ENCODE assay signal across 26 mouse cellular contexts in the genomic region with DNA sequence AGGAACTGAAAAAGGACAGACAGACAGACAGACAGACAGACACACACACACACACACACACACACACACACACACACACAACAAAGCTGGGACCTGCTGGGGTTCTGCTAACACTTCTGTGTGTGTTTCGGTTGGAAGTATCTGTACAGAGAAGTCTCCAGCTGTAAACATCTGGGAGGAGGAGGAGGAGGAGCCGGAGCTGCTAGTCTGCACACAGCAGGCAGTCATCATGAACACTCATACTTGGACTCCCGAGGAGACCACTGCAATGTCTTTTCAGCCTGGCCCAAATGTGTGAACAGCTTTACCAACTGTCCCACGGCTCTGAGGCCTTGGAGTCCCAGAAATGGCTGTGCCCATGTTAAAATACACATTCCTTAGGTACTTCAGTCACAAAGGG. TPM values are rescaled to one million over a fixed set of nuclear protein-coding genes. Genes with fewer than 3 reads are reported as not detected.
DNase-seq lines count a peak whose midpoint lies in the region; ATAC-seq and TF ChIP-seq lines count a peak whose summit lies in the region.
"Had no signal": no experiment of that assay in that cellular context is flagged by ENCODE, and none has a peak within 500 bp of the region (broad histone marks: within the 10 kb centered on the region; RNA-seq: fewer than 3 reads in every experiment).

No protein-coding gene starts in this region.

- DNase-seq in heart, postnatal 4 days: peak; percentile 24
- DNase-seq in heart, adult 8-10 months (ENCODE audit: low spot score): no peak
- DNase-seq in lung, embryonic 14.5 days: peak; percentile 94
- DNase-seq in lung, postnatal 4 days: peak; percentile 58 to 80
- no peak for DNase-seq in thymus, postnatal 10 days (ENCODE audit: low spot score in 2 of 2)
- DNase-seq: adrenal gland, adult 2 months; B cell, adult 2 months; cerebellum, adult 11-12 months; cerebellum, postnatal 10 days; kidney, adult 8-10 months; liver; midbrain, embryonic 14.5 days; right cerebral cortex, postnatal 25 days; spleen, adult 18-20 months; thymus, postnatal 36 days had no signal

- WGBS in lung, embryonic 14.5 days: 24% methylated on average over 4 of the region's 4 CpGs
- WGBS in lung, embryonic 16.5 days: 29% methylated on average over 4 of the region's 4 CpGs

- no peak overlapping the region for H3K9ac ChIP-seq in lung, embryonic 14.5 days
- H3K9ac ChIP-seq in lung, embryonic 16.5 days (ENCODE audit: low read length): no peak overlapping the region
- H3K9ac ChIP-seq: forebrain, embryonic 15.5 days; heart, embryonic 15.5 days; hindbrain, embryonic 12.5 days; liver, embryonic 15.5 days; neural tube, embryonic 12.5 days had no signal

- peaks cover 5% of the 10 kb centered on the region; the same call in 1 of the 2 replicates for H3K4me1 ChIP-seq in lung, embryonic 14.5 days (ENCODE audit: insufficient read depth)
- H3K4me1 ChIP-seq in lung, embryonic 16.5 days (replicated peaks; ENCODE audit: control insufficient read depth, insufficient read depth, low read length): 0 out of 2 replicates have a peak, but pooled peaks cover 4% of the 10 kb centered on the region
- H3K4me1 ChIP-seq: forebrain, embryonic 15.5 days; heart, embryonic 15.5 days; hindbrain, embryonic 12.5 days; limb, embryonic 10.5 days; liver, embryonic 15.5 days; neural tube, embryonic 12.5 days had no signal

- H3K4me3 ChIP-seq in lung, embryonic 14.5 days (ENCODE audit: low read depth, low read length): no peak overlapping the region
- H3K4me3 ChIP-seq in lung, embryonic 16.5 days (ENCODE audit: low read length): no peak overlapping the region
- H3K4me3 ChIP-seq: embryonic facial prominence, embryonic 10.5 days; forebrain, embryonic 15.5 days; heart, embryonic 15.5 days; hindbrain, embryonic 12.5 days; limb, embryonic 10.5 days; liver, embryonic 15.5 days; neural tube, embryonic 12.5 days had no signal

- no peaks in the 10 kb centered on the region for H3K27me3 ChIP-seq in lung, embryonic 14.5 days (ENCODE audit: insufficient read depth, low read length)
- H3K27me3 ChIP-seq in lung, embryonic 16.5 days (ENCODE audit: control insufficient read depth, insufficient read depth, low read depth, low read length): no peaks in the 10 kb centered on the region
- H3K27me3 ChIP-seq: forebrain, embryonic 15.5 days; heart, embryonic 15.5 days; hindbrain, embryonic 12.5 days; liver, embryonic 15.5 days; neural tube, embryonic 12.5 days had no signal

- no peaks in the 10 kb centered on the region for H3K36me3 ChIP-seq in lung, embryonic 14.5 days (ENCODE audit: insufficient read depth)
- no peaks in the 10 kb centered on the region for H3K36me3 ChIP-seq in lung, embryonic 16.5 days (ENCODE audit: control insufficient read depth, insufficient read depth, low read length)
- H3K36me3 ChIP-seq: embryonic facial prominence, embryonic 10.5 days; forebrain, embryonic 15.5 days; heart, embryonic 15.5 days; hindbrain, embryonic 12.5 days; limb, embryonic 10.5 days; liver, embryonic 15.5 days; neural tube, embryonic 12.5 days had no signal

- H3K27ac ChIP-seq in lung, embryonic 14.5 days (ENCODE audit: low read depth): peak overlapping the region; percentile 87
- peak overlapping the region; percentile 73 for H3K27ac ChIP-seq in lung, embryonic 16.5 days (ENCODE audit: low read length)
- H3K27ac ChIP-seq: embryonic facial prominence, embryonic 10.5 days; forebrain, embryonic 15.5 days; heart, embryonic 15.5 days; hindbrain, embryonic 12.5 days; limb, embryonic 10.5 days; liver, embryonic 15.5 days; neural tube, embryonic 12.5 days had no signal

- no peaks in the 10 kb centered on the region for H3K9me3 ChIP-seq in lung, embryonic 14.5 days (ENCODE audit: low read depth, low read length)
- no peaks in the 10 kb centered on the region for H3K9me3 ChIP-seq in lung, embryonic 16.5 days (ENCODE audit: control insufficient read depth, low read length)
- H3K9me3 ChIP-seq: embryonic facial prominence, embryonic 10.5 days; forebrain, embryonic 15.5 days; heart, embryonic 15.5 days; hindbrain, embryonic 12.5 days; limb, embryonic 10.5 days; liver, embryonic 15.5 days; neural tube, embryonic 12.5 days had no signal

- H3K4me2 ChIP-seq in lung, embryonic 14.5 days: no peak overlapping the region
- no peak overlapping the region for H3K4me2 ChIP-seq in lung, embryonic 16.5 days (ENCODE audit: low read depth, low read length)
- H3K4me2 ChIP-seq: forebrain, embryonic 15.5 days; heart, embryonic 15.5 days; hindbrain, embryonic 12.5 days; liver, embryonic 15.5 days; neural tube, embryonic 12.5 days had no signal

- ATAC-seq in lung, embryonic 14.5 days (ENCODE audit: insufficient read depth): peak; percentile 96
- peak; percentile 99 for ATAC-seq in lung, embryonic 16.5 days (ENCODE audit: low read depth)
- ATAC-seq in CD4-positive, CD25-positive, alpha-beta regulatory T cell, adult 4 months: no peak
- ATAC-seq: forebrain, embryonic 15.5 days had no signal

- TF ChIP-seq CTCF in lung, embryonic 14.5 days (IDR thresholded peaks at IDR 0.05; ENCODE audit: low read depth): no peak

RNA-seq across cellular contexts. Expression of a gene that starts 18.9 kb away (rescaled TPM):
- 10 to 100 TPM; 11.1 to 12.4 TPM for total RNA-seq in heart, postnatal 4 days (2021)
- total RNA-seq in heart, adult 8-10 months (2022): 10 to 100 TPM in 1 of 4 experiments, 1 to 10 TPM in 3; 4.0 to 10.6 (median 6.6) TPM
- 19.7 and 21.8 TPM in 2 replicates for polyA plus RNA-seq in lung, embryonic 14.5 days (2014; fragmentation: Nextera tagmentation; extraction: Ambion mirVana)
- polyA plus RNA-seq in lung, embryonic 16.5 days (2015; fragmentation: Nextera tagmentation; extraction: Ambion mirVana): 37.0 and 56.6 TPM in 2 replicates
- 10 to 100 TPM; 13.0 to 15.2 TPM for polyA plus RNA-seq in CD4-positive, CD25-positive, alpha-beta regulatory T cell, adult 4 months (2017; shearing (Covaris generic))
- total RNA-seq: granulocyte monocyte progenitor cell, adult 5-6 weeks had no signal

RNA-seq across cellular contexts. Expression of a gene that starts 25.3 kb away (rescaled TPM):
- total RNA-seq in heart, postnatal 4 days (2021): under 1 TPM; 0.36 to 0.76 TPM
- total RNA-seq in heart, adult 8-10 months (2022): 1 to 10 TPM in 3 of 4 experiments, under 1 TPM in 1; 0.78 to 2.2 (median 1.0) TPM
- 0.32 and 0.86 TPM in 2 replicates for polyA plus RNA-seq in lung, embryonic 14.5 days (2014; fragmentation: Nextera tagmentation; extraction: Ambion mirVana)
- polyA plus RNA-seq in lung, embryonic 16.5 days (2015; fragmentation: Nextera tagmentation; extraction: Ambion mirVana): 0.80 and 1.2 TPM in 2 replicates
- 1 to 10 TPM in 1 of 2 experiments, under 1 TPM in 1; 0.22 to 1.4 TPM for polyA plus RNA-seq in CD4-positive, CD25-positive, alpha-beta regulatory T cell, adult 4 months (2017; shearing (Covaris generic))
- total RNA-seq: granulocyte monocyte progenitor cell, adult 5-6 weeks; MEL had no signal
- polyA plus RNA-seq: adrenal gland, adult 2 months had no signal

RNA-seq across cellular contexts. Expression of a gene that starts 49.1 kb away (rescaled TPM):
- 10 to 100 TPM; 33.4 to 33.5 TPM for total RNA-seq in heart, postnatal 4 days (2021)
- 10 to 100 TPM; 26.5 to 32.9 (median 27.4) TPM for total RNA-seq in heart, adult 8-10 months (2022)
- 75.3 and 81.9 TPM in 2 replicates for polyA plus RNA-seq in lung, embryonic 14.5 days (2014; fragmentation: Nextera tagmentation; extraction: Ambion mirVana)
- 82.7 and 90.7 TPM in 2 replicates for polyA plus RNA-seq in lung, embryonic 16.5 days (2015; fragmentation: Nextera tagmentation; extraction: Ambion mirVana)
- polyA plus RNA-seq in CD4-positive, CD25-positive, alpha-beta regulatory T cell, adult 4 months (2017; shearing (Covaris generic)): 10 to 100 TPM; 72.1 to 78.7 TPM

RNA-seq across cellular contexts. Expression of a gene that starts 49.3 kb away (rescaled TPM):
- total RNA-seq in heart, postnatal 4 days (2021): under 1 TPM; 0.83 to 0.86 TPM
- total RNA-seq in heart, adult 8-10 months (2022): 1 to 10 TPM in 1 of 4 experiments, under 1 TPM in 3; 0.35 to 1.1 (median 0.58) TPM
- polyA plus RNA-seq in lung, embryonic 14.5 days (2014; fragmentation: Nextera tagmentation; extraction: Ambion mirVana): 2.7 and 3.4 TPM in 2 replicates
- polyA plus RNA-seq in lung, embryonic 16.5 days (2015; fragmentation: Nextera tagmentation; extraction: Ambion mirVana): 6.1 and 7.1 TPM in 2 replicates
- 1 to 10 TPM; 1.9 to 3.2 TPM for polyA plus RNA-seq in CD4-positive, CD25-positive, alpha-beta regulatory T cell, adult 4 months (2017; shearing (Covaris generic))

Comparison
In these comparisons a context has a peak if more than half of its experiments do, and no peak if none do; other contexts are left out.
1. DNase-seq: peak in heart, postnatal 4 days (single experiment), lung, embryonic 14.5 days (single experiment) and lung, postnatal 4 days (2 of 2); none in heart, adult 8-10 months (single experiment) and thymus, postnatal 10 days (0 of 2).